Mouse (Mus musculus): ENCODE results near the gene Lclat1.
"Not testable (repeated sequence)": the region's sequence is repeated elsewhere in the genome, so short reads cannot be mapped to it uniquely, and the experiment has no call there.

The Lclat1 gene

GRCm38 (mm10) chr17:73237178-73237853 lies 129.5 kb downstream of the Lclat1 start:
- no peak for DNase-seq (ENCODE audit: low read depth, low spot score)

DNA sequence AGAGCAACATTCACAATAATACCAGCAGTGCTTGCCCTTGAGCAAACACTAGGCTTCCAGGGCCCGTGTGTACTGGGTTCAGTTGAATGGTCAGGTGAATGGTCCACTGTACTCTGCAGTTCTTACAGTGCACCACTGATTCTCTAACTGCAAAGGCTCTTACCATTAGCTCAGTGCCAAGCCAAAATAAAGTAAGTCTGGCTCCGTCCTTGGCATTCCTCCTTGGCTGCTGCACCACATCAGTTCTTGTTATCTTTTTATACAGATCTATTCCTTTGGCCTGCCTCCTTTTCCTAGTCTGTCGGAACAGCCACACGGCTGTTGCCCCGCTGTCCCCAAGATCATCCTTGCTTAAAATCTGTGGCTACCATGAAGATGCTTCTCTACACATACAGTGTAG lies 130.7 kb downstream of the Lclat1 start:
- no peak for DNase-seq (ENCODE audit: low read depth, low spot score)

DNA sequence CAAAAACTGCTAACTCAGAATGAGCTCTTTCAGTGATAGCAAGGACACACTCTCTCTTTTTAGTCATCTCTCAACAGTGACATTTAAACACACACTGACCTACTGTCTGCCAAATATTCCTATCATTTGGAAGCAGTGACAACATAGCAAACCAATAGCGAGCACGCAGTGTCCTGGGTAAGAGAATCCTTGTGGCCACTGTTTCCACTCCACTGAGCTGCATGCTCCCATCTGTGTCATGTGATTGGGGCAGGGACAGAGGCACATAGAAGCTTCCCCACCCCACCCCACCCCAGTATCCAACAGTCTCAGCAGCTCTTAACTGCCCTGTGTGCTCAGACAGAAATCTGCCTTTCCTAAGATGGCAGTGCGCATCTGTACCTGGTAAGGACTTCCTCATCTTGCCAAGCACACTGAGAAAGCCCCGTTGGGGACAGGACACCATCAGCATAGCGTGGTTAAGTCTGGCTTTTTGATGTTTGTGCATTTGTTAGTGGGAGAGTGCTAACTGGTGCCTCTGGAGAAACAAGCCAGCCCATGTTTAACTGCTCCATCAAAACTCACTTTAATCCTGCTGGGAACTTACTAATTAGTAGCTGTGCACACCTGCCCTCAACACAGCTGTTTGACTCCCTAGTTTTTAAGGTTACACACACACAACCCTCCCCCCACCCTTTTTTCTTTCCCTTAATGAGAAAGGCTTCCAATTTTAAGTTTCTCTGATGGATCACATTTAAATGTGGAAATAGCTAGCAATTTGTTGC lies 133.5 kb downstream of the Lclat1 start:
- no peak for DNase-seq (ENCODE audit: low read depth, low spot score)

GRCm38 (mm10) chr17:73243676-73244075 lies 135.9 kb downstream of the Lclat1 start:
- no peak for DNase-seq (ENCODE audit: low read depth, low spot score)

DNA sequence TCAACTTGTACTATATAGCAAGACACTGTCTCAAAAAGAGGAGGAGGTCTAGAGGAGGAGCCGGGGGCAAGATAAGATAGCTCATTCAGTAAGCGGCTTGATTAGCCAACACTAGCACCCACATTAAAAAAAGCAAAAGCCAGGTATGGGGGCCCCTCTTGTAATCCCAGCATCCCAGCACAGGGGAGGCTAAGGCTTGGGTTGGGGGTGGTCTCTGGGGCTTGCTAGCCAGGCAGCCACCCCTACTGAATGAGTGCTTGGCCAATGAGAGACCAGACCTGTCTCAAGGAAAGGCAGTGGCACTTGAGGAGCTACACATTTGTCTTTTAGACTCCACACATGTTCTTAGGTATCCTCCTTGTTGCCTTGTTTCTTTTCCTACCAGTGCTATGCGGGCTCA lies 136.8 kb downstream of the Lclat1 start:
- DNase-seq (ENCODE audit: low read depth, low spot score) = no peak

DNA sequence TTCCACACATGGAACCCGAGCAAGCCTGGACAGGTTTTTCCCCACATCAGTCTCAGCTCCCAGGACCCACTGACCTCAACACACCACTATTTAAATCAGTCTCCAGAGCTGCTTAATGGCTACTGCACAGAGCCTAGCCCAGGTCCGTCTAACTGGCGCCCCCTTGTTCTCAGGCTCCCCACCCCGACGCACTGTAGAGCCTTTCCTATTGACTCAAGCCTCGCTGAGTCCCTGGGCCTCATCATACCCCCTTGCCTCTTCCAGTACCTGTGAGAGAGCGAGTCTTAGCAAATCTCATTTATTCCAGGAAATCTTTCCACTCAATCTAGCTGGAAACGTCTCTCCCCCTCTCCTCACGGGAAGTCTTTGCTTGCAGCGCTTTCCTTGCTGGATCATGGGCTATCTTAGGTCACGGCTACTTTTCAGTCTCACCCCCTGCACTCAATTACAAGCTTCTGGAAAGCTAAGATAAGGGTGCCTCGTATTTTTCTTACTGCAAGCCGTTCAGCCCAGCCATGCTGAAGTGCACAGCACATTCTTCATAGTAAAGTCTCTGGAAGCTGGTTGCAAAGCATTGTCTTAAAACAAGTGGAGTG lies 137.4 kb downstream of the Lclat1 start:
- no peak for DNase-seq (ENCODE audit: low read depth, low spot score)

DNA sequence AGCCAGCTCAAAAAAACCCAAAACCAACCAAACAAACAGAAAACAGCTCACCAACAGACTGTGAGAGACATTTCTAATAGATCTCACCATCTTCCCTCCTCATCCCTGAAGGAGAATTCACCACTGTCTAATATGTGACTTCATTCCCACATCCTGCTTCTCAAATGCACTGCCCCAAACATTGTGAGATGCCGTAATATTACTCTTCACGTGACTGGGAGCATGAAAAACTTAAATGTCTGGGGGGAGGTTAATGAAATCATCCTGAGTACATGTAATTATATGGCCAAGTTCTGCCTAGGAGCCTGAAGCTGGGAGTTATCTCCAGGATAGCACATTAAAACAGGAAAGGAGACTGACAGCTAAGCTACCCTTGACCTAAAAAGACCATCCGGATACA lies 138.3 kb downstream of the Lclat1 start:
- no peak for DNase-seq (ENCODE audit: low read depth, low spot score)

- no peak for DNase-seq (ENCODE audit: low read depth, low spot score)
Observed at GRCm38 (mm10) chr17:73246926-73247325, 139.1 kb downstream of the Lclat1 start.

GRCm38 (mm10) chr17:73247758-73248157 lies 140.0 kb downstream of the Lclat1 start:
- DNase-seq (ENCODE audit: low read depth, low spot score) = no peak

GRCm38 (mm10) chr17:73250488-73251141 lies 142.8 kb downstream of the Lclat1 start:
- DNase-seq (ENCODE audit: low read depth, low spot score) = no peak

DNA sequence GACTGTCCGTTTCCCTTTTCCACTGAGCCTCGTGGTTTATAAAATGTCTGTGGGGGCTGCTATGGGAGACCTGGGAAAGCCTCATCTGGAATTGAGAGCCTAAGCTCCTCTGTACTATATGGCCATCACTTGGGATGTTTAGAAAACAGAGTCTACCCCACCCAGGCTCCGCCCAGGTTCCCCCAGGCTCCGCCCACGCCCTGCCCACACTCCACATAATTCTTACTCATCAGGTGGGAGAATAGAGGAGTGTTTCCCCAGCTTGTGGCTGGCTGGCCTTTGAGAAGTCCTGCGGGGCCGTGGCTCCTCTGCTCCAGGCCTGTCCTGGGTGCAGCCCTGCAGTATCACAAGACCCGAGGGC lies 143.3 kb downstream of the Lclat1 start:
- peak; percentile 44 for DNase-seq (ENCODE audit: low read depth, low spot score)

DNA sequence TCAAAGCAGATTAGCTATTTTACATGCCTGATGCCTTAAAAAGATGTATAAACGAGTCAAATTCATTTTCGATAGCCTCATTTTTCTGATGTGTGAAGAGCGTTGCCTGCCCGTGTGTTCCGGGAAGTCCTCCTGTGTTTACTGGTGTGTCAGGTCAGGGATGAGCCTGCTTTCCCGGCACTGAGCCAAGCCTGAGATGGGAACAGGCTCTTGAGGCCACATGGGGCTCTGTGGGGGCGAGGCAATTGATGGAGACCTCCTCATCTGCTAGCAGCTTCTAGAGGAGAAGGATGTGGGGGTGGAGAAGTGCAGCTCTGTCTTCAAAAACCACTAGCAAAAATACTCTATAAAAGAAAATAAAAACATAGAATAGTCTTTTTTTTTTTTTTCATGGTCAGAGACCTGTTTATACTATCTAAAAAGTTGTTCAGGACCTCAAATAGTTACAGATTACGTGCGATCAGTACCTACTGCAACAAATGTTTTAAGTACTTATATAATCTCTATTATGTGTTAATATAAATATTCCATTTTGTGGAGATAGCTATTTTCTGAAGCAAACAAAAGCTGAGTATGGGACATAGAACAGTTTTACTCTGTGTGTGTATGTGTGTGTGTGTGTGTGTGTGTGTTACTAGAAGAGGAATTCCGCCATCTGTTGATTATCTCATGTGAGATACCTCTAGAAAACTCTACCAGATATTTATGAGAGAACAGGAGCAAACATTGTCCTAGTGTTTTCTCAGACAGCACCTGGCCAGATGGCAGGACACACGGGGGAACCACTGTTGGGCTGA lies 144.2 kb downstream of the Lclat1 start:
- no peak for DNase-seq (ENCODE audit: low read depth, low spot score)

DNA sequence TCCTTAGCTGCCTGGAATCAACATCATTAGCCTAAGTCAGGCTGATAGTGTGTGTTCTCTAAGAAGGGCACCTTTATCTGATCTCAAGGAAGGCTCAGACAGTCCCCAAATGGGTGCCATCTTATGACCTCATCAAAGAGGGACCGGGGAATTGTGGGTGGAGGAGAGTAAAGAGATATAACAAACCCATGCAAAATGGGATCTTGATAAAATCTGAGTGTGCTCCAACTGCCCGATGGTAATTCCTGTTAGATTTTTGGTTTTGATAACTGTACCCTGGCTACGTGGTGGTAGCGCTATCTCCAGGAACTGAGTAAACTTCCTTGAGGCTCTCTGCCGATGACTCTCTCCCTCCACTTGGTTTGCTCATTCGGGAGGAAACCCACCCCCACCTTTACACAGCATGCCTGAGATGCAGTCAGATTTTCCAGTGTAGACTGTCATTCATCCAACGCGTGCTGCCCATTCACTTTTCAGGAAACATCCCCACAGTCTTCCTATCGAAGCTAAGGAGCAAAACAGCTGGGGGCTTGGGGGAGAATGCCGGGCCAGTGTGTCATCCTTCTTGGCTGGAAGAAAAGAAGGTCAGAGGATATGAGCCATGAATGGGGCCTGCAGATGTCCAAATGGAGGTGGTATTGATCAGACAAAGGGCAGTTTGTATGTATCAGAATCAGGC lies 145.6 kb downstream of the Lclat1 start:
- DNase-seq (ENCODE audit: low read depth, low spot score) = no peak

DNA sequence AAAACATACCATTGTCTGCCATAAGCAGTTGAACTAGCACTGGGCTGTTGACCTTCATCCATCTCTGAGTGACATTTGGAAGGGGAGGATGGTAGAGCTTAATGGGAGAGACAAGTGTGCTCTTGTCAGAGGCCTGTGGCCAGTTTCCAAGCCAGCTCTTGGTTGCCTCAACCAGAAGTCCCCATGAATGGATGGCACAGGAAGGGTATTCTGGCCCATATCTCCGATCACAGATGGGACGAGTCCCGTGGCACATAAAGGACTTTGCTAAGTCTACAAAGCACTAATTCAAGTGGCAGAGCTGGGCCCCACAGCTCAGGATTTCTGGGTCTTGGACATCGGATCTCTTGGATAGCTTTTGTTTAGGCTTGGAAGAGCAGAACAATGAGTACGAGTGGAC lies 148.0 kb downstream of the Lclat1 start:
- no peak for DNase-seq (ENCODE audit: low read depth, low spot score)

DNA sequence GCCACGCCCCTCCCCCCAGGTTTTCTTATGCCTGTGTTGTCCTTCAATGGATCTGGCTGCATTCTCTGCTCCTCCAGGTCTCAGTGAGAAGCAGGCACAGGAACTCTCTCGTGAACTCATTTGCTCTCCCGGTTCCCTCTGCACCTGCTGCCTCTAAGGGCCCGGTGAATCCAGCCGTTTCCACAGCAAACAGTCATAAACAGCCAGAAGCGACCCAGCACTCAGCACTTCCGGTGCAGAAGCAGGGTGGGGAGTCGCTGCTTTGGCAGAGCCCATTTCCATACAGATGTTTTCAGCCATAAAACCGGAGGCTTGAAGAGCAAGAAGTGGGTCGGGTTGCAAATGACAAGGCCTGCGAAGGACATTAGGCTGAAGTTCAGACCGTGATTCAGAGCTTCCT lies 150.8 kb downstream of the Lclat1 start:
- DNase-seq (ENCODE audit: low read depth, low spot score) = peak; percentile 17

DNA sequence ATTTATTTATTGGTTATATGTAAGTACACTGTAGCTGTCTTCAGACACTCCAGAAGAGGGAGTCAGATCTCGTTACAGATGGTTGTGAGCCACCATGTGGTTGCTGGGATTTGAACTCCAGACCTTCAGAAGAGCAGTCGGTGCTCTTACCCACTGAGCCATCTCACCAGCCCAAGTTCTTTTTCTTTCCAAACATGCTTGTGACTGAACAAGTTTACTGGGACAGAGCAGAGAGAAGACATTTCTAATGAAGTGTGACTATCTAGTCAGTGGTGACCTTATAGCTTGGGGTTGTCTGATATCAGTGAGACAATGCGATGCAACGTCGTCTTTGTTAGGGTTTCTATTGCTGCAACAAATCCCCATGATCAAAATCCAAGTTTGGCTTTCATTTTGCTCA lies 151.5 kb downstream of the Lclat1 start:
- not testable (repeated sequence) for DNase-seq (ENCODE audit: low read depth, low spot score)

DNA sequence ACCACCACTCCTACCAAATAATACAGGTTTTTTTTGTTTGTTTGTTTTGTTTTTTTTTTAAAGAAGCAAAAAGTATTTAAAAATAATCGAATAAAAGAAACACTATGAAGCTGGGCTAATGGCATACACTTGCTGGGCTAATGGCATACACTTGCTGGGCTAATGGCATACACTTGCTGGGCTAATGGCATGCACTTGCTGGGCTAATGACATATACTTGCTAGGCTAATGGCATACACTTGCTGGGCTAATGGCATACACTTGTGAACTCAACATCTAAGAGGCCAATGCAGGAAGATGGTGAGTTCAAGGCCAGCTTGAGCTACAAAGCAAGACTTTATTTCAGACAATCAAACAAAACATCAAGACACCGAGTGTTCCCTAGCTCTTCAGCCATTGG lies 154.8 kb downstream of the Lclat1 start:
- DNase-seq (ENCODE audit: low read depth, low spot score) = peak; percentile 34

DNA sequence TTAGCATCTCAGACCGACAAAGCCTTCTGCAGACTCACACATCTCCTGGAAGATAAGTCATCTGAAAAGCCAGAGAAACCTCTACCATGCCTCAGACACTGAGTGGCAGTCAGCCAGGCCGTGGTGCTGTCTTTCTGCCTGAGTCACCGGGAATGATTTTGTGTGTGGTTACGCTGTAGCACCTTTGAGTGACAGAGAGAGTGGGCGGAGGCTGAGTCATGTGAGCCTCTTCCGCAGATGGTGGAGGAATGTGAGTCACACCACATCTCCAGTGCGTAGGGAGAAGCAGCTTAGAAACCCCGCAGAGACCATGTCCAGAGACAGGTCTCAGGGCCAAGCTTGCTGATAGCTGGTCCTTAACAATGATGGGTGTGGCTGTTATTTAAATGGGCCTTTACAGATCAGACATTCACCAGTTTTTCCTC lies 155.3 kb downstream of the Lclat1 start:
- peak; percentile 93 for DNase-seq (ENCODE audit: low read depth, low spot score)

DNA sequence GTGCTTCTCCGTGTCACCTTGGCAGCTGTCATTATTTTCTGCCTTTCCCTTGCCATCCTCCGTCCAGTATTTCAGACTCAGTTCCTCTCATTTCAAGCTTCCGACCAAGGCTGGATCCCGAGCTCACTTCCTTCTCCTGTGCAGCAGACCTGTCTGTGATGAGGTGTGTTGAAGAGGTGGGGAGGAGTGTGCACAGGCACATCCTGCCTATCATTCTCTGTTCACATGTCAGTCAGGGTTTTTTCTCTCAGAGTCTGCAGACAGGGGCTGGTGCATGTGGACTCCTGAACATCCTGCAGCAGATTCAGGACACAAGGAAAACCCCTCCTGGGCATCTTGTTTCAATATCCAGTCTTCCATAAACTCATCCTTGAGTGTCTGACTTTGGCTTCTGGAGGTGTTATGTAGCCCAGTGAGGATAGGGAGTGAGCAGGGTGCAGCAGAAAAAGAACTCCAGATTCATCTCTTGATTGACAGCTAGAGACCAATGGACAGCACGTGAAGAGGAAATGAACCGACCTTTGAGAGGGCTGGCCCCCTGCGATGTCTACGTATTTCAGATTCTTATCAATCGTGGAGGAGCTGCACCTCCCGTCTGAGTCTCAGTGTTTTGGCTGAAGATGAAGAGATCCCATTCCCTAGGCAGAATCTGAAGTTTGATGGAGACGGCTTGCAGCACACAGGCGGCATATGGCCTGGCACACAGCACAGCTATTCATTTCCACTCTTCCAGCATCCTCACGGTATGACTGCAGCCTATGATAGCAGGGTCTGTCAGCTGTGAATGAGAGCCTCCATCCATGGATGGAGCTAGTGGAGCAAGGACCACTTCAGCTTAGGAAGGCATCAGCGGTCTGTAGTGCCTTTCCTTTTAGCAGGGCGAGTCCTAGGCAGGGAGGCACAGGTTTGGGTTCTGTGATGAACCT lies 163.3 kb downstream of the Lclat1 start:
- no peak for DNase-seq (ENCODE audit: low read depth, low spot score)

Data from ZHBTc4 (cell line).